Mouse (Mus musculus) hindbrain, embryonic 10.5 days (tissue): ENCODE measurements around the gene Marveld1. TPM values are rescaled to one million over a fixed set of nuclear protein-coding genes. Genes with fewer than 3 reads are reported as not detected.

Experiments used
- DNase-seq: peaks from one replicate; pipeline ENCODE4 v3.0.0-alpha.2; 2017; ENCODE audit warnings: low spot score
- H3K27ac ChIP-seq: fragments of 300-500 bp; sonication (generic); 2 replicates; pipeline ENCODE4 v1.5.1; 2016; ENCODE audit warnings: mild to moderate bottlenecking, moderate library complexity
- H3K27me3 ChIP-seq: fragments of 300-500 bp; sonication (generic); 2 replicates; pipeline ENCODE4 v1.6.1; 2016; ENCODE audit warnings: mild to moderate bottlenecking; ENCODE audit not compliant: poor library complexity, insufficient read depth, severe bottlenecking
- H3K36me3 ChIP-seq: fragments of 300-500 bp; sonication (generic); 2 replicates; pipeline ENCODE4 v1.6.1; 2016; ENCODE audit warnings: mild to moderate bottlenecking, moderate library complexity
- H3K4me1 ChIP-seq: fragments of 300-500 bp; sonication (generic); replicated peaks from 2 replicates; pipeline ENCODE4 v1.6.1; 2016; ENCODE audit warnings: mild to moderate bottlenecking
- H3K4me3 ChIP-seq: fragments of 300-500 bp; sonication (generic); 2 replicates; pipeline ENCODE4 v1.5.1; 2016; ENCODE audit warnings: mild to moderate bottlenecking, moderate library complexity
- H3K9me3 ChIP-seq: fragments of 300-500 bp; sonication (generic); 2 replicates; pipeline ENCODE4 v1.6.1; 2016; ENCODE audit warnings: mild to moderate bottlenecking, moderate library complexity
- WGBS: fragments of 180-500 bp; shearing (Covaris S2); methylation state at CpG from one replicate; pipeline ENCODE4 v1.1.7; 2016; 5-methylcytosine and 5-hydroxymethylcytosine counted together
- polyA plus RNA-seq: library from polyadenylated mRNA; unstranded; fragments of >200 nt; fragmentation: Nextera tagmentation; extraction: Ambion mirVana; gene quantifications from 2 replicates; pipeline ENCODE4 v1.2.1, GENCODE M21; 2016

Gene Marveld1
- polyA plus RNA-seq, 1 experiment from 2014 or later: 3.6 TPM

DNA sequence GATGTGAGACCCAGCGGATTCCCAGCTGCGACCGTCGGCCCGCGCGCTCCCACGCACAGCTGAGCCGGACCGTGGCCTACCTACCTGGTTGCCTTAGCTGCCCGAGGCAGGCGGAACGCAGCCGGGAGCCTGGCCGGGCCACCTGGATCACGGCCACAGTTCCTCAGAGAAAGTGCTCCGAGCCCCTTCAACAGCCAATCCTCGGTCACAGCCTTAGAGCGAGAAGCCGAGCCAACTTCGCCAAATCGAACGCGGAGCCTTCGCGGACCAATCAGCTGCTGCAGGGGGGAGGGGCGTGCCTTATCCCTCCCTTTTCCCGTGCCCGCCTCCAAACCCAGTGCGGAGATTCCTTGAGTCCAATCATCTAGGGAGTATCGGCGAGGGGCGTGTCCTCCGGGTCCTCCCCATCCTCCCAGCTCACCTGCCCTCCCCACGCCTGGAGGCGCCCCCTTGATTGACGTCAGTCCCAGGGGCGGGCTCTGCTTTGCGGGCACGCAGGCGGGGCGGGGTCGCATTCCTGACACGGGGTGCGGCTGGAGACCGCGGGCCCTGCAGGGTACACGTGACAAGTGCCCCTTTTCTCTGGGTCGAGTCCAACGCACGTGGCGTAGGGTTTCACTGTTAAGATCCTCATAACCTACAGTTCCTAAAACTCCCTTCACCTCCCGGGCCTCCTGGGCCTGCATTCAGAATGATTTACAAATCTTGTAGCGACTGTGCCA lies 18.3 kb upstream of the Marveld1 start, which contains the start of gene Avpi1:
Gene Avpi1 (minus strand): TSS at position 273 of the 722 bp plus-strand sequence.
- Histone ChIP-seq H3K4me1 (peaks cover 29% of the 10 kb centered on the region), H3K27me3 (peaks cover 17% of the 10 kb centered on the region; the same call in 1 of the 2 replicates), H3K36me3 (peaks cover 13% of the 10 kb centered on the region), H3K4me3 (peak within 1 kb of the TSS; percentile 76), H3K27ac (peak within 1 kb of the TSS; percentile 87), H3K9me3 (no peaks in the 10 kb centered on the region)
- DNase-seq: peak; percentile 97
- WGBS: under 1% methylated on average over 54 of the region's 54 CpGs

DNA sequence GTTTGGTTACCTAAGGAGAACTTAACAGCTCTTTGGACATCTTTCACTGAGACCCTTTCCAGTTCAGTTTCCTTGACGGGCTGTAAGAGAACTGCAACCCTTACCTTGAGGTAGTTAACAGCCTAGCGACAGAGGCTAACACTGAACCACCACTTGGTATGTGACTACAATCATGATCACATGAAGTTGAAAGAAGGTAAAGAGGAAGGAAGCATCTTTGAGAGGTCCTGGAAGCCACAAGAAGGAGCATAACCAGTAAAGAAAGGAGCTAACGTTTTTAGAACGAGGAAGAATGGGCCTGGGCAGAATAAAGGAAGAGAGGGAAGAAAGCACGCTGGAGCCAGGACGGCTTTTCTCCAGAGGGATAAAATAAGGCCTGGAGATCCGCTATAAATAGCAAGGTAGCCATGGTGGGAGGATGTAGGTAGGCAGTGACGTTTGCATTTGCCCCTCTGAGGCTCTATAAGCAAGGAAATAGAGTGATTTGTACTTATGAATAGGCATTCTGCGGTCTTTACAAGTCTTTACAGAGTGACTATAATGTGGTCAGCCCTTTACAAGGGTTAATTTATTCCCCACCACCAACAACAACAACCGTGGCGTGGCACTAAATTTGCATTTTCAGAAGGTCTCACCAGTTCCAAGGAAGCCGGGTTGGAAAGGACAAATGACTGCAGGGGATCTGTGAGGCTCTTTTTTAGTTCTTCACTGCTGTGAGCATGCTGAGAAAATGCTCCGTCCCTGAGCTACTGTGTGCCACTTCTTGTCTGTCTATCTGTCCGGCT lies 17.5 kb upstream of the Marveld1 start:
- Histone ChIP-seq H3K9me3 (no peaks in the 10 kb centered on the region), H3K4me1 (peaks cover 26% of the 10 kb centered on the region), H3K4me3 (peak overlapping the region; percentile 76), H3K36me3 (peaks cover 5% of the 10 kb centered on the region), H3K27me3 (peaks cover 17% of the 10 kb centered on the region; the same call in 1 of the 2 replicates), H3K27ac (peak overlapping the region; percentile 87)
- no peak for DNase-seq
- 26% methylated on average over 14 of the region's 14 CpGs for WGBS

DNA sequence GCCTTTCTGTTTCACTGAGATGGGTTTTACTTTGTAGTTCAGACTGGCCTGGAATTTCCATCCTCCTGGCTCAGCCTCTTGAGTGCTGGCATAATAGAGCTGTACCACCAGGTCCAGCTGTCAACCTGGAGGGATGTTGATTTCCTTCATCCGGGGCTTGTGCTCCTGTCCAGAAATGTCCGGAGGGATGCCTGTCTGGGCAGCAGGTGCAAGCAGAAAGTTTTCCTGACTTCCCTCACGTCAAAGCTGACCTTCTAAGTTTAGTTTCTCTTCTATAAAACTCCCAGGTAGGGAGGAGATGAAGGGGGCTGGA lies 16.9 kb upstream of the Marveld1 start:
- Histone ChIP-seq H3K27me3 (peaks cover 17% of the 10 kb centered on the region; the same call in 1 of the 2 replicates), H3K4me3 (no peak overlapping the region), H3K36me3 (no peaks in the 10 kb centered on the region), H3K9me3 (no peaks in the 10 kb centered on the region), H3K4me1 (peaks cover 25% of the 10 kb centered on the region), H3K27ac (0 out of 2 replicates have a peak overlapping the region, but pooled peaks have one; percentile 87)
- 71% methylated on average over 3 of the region's 3 CpGs for WGBS
- no peak for DNase-seq

DNA sequence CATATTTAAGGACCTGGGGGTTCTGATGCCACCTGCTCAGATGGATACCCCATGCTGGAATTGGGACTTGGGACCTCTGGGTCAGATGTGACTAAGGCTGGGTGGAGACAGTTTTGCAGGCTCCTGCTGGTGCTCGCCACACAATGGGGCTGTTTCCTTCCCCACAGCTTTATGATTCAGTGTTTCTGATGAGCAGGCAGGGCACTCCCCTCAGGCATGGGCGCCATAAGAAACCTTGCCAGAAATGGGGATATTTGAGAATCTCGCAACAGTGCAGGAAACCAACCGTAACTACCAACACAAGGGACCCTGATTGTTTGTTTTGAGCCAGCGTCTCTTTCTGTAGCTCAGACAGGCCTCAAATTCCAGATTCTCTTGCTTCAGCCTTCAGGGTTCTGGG lies 16.1 kb upstream of the Marveld1 start:
- Histone ChIP-seq H3K9me3 (no peaks in the 10 kb centered on the region), H3K27ac (no peak overlapping the region), H3K4me3 (no peak overlapping the region), H3K27me3 (peaks cover 17% of the 10 kb centered on the region; the same call in 1 of the 2 replicates), H3K4me1 (peaks cover 30% of the 10 kb centered on the region), H3K36me3 (no peaks in the 10 kb centered on the region)
- DNase-seq: no peak
- 70% methylated on average over 5 of the region's 5 CpGs for WGBS

DNA sequence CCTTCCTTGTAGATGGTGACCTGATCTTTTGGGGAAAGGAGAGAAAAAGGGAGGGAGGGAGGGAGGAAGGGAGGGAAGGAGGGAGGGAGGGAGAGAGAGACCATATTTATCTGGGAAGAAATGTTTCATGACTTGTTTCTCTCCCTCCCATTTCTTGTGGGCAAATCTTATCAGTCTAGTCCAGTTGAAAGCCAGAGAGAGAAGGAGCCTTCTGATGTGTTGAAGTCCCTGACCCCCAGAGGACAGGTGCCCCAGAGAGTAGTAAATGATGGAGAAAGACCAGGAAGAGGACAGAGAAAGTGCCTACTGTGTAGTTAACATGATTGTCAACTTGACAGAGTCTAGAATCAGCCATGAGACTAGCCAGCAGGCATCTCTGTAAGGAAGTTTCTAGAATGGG lies 12.1 kb upstream of the Marveld1 start:
- Histone ChIP-seq H3K4me1 (peaks cover 11% of the 10 kb centered on the region), H3K36me3 (no peaks in the 10 kb centered on the region), H3K27me3 (0 out of 2 replicates have a peak, but pooled peaks cover 5% of the 10 kb centered on the region), H3K9me3 (no peaks in the 10 kb centered on the region), H3K27ac (no peak overlapping the region), H3K4me3 (no peak overlapping the region)
- no peak for DNase-seq

DNA sequence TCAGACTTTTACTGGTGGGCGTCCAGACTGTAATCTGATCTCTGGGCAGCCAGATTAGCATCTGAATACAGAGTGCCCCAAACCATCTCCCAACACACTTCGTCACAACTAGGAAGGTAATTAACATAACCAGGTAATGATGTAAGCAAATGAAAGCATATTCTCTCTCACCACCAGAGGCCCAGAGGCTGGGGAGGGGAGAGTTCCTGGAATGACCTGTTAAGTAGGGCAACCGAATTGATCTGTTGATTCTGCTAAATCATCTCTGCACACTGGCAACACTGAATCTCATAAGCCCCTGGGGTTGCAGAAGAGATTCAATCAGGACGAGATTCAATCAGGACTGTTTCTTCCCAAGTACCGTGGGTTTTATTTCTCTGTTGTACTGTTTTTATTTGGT lies 11.1 kb upstream of the Marveld1 start:
- Histone ChIP-seq H3K4me3 (no peak overlapping the region), H3K4me1 (peaks cover 8% of the 10 kb centered on the region), H3K36me3 (no peaks in the 10 kb centered on the region), H3K9me3 (no peaks in the 10 kb centered on the region), H3K27ac (no peak overlapping the region), H3K27me3 (no peaks in the 10 kb centered on the region)
- no peak for DNase-seq
- WGBS: 28% methylated on average over 5 of the region's 5 CpGs

DNA sequence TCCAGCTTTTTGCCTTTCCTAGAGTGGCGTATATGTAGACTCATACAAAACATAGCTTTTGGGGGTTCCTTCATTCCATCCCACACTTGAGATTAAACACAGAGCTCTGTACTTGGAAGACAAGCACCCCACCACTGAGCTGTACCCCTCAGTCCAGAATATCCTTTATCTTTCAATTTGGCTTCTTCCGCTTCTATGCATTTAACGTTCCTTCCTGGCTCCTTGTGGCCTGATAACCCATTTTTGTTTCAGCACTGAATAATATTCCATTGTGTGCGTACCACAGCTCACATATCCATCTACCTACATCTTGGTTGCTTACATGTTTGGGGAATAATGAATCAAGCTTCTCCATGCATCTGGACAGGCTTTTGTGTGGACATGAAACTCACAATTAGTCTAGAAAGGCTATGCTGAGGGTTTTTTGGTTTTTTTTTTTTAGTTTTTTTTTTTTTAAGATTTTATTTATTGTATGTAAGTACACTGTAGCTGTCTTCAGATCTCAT lies 10.0 kb upstream of the Marveld1 start:
- 92% methylated on average over 4 of the region's 4 CpGs for WGBS
- Histone ChIP-seq H3K27me3 (no peaks in the 10 kb centered on the region), H3K27ac (no peak overlapping the region)

DNA sequence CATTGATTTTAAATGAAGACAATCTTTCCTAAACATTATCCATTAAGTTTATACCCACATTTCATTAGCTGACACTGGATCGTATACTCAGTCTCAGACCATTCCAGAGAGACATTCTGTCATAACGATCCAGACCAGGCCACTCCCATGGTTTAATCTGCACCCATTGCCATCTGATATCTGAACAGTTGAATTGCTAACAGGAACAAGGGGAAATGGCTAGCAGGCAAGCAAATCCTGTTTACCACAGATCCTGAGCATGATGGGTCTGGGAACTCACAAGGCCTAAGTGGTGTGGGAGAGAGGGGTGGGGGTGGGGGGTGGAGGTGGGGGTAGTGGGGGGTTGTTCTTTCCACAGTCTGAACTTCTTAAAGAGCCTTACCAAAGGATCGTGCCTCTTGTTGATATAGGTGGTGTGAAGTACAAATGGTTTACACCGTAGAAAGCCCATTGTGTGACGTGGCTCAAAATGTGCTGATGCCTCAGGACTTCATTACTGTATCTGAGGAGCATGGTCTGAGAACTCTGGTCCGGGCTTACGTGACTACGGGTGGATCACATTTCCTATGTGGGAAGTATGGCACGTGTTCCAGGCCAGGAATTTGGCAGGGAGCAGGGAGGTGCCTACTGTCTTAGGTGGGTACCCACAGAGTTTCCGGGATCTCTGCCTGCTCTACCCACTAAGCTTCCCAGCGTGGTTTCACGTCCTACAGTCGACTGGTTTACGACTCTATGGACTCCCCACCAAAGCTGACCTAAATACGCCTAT lies 8.5 kb upstream of the Marveld1 start:
- 89% methylated on average over 15 of the region's 15 CpGs for WGBS

More for the DNA sequence above, 10.0 kb upstream of the Marveld1 start:
- H3K4me3 ChIP-seq: no peak overlapping the region
- H3K4me1 ChIP-seq: peaks cover 8% of the 10 kb centered on the region
- no peaks in the 10 kb centered on the region for H3K36me3 ChIP-seq
- DNase-seq: no peak
- no peaks in the 10 kb centered on the region for H3K9me3 ChIP-seq

DNA sequence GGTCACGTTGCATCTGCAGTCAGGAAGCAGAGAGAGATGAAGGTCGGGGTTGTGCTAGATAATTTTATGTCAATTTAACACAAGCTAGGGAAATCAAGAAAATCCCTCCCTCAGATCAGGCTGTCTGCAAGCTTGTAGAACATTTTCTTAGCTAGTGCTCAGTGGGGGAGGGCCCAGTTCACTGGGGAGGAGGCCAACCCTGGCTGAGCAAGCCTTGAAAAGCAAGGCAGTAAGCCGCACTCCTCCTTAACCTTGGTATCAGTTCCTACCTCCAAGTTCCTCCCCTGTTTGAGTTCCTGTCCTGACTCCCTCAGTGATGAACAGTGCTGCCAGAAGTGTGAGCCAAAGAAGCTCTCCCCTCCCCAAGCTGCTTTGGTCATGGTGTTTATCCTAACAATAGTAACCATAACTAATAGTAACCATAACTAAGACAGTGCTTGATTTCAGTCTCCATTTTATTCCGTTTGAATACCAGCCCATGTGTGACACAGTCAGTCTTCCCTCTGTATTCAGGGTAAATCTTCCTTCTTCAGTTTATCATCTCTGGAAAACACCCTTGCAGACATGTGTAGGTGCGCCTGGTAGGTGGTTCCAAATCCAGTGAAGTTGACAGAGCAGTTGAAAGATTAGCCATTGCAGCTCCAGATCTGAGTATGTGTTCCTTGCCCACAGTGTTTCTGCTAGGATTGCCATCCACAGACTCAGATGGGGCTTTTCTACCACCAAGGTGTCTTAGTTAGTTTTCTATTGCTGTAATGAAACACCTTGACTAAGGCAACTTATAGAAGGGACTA lies 7.3 kb upstream of the Marveld1 start:
- WGBS: 84% methylated on average over 5 of the region's 5 CpGs
- no peak overlapping the region for H3K27ac ChIP-seq
- no peaks in the 10 kb centered on the region for H3K36me3 ChIP-seq
- H3K9me3 ChIP-seq: no peaks in the 10 kb centered on the region
- no peak for DNase-seq
- peaks cover 8% of the 10 kb centered on the region for H3K4me1 ChIP-seq
- peaks cover 2% of the 10 kb centered on the region; the same call in 1 of the 2 replicates for H3K27me3 ChIP-seq
- H3K4me3 ChIP-seq: no peak overlapping the region

More for the DNA sequence above, 8.5 kb upstream of the Marveld1 start:
- DNase-seq: no peak
- Histone ChIP-seq H3K4me3 (no peak overlapping the region), H3K27me3 (no peaks in the 10 kb centered on the region), H3K9me3 (no peaks in the 10 kb centered on the region), H3K36me3 (no peaks in the 10 kb centered on the region), H3K4me1 (peaks cover 8% of the 10 kb centered on the region), H3K27ac (no peak overlapping the region)

DNA sequence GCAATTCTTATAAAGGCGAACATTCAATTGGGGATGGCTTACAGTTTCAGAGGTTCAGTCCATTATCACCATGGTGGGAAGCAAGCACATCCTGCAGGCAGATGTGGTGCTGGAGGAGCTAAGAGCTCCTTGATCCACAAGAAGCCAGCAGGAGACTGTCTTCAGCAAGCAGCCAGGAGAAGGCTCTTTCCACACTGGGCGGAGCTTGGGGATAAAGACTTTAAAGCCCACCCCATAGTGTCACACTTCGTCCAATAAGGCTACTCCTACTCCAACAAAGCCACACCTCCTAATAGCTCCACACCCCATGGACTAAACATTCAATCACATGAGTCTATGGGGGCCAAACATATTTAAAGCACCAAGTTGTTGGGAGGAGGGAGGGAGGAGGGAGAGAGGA lies 5.2 kb upstream of the Marveld1 start:
- Histone ChIP-seq H3K9me3 (no peaks in the 10 kb centered on the region), H3K27me3 (peaks cover 22% of the 10 kb centered on the region), H3K36me3 (no peaks in the 10 kb centered on the region), H3K27ac (no peak overlapping the region), H3K4me3 (no peak overlapping the region), H3K4me1 (peaks cover 2% of the 10 kb centered on the region; the same call in 1 of the 2 replicates)
- DNase-seq: no peak
- WGBS: 73% methylated on average over 3 of the region's 3 CpGs

DNA sequence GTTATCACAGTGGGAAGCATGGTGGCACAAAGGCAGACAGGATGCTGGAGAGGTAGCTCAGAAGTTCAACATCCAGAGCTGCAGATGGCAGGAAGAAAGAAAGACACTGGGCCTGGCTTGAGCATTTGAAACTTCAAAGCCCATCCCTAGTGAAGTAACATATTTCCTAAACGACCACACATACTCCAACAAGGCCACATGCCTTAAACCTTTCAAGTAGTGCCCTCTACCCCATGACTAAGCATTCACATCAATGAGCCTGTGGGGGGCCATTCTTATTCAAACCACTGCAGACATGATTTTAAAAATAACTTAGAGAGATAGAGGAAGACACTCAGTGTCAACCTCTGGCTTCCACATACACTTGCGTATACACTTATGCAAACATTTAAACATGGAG lies 4.4 kb upstream of the Marveld1 start:
- Histone ChIP-seq H3K9me3 (no peaks in the 10 kb centered on the region), H3K36me3 (no peaks in the 10 kb centered on the region), H3K4me1 (peaks cover 8% of the 10 kb centered on the region), H3K27me3 (peaks cover 26% of the 10 kb centered on the region), H3K4me3 (no peak overlapping the region), H3K27ac (no peak overlapping the region)
- no peak for DNase-seq
- 80% methylated on average over 2 of the region's 2 CpGs for WGBS

DNA sequence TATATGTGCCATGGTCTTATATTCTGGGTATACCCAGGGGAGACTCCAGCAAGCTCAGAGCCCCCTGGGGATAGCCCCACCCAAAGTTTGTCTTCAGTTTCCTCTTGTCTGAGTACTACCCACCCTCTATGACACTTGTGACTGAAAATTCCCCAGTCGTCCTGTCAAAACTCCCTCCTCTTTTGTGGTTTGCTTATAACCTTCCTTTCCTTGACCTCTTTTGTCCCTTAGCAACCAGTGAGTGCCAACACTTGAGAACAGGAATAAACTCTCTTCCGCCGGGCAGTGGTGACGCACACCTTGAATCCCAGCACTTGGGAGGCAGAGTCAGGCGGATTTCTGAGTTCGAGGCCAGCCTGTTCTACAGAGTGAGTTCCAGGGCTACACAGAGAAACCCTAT lies 3.1 kb upstream of the Marveld1 start:
- H3K4me1 ChIP-seq: peaks cover 22% of the 10 kb centered on the region
- no peaks in the 10 kb centered on the region for H3K36me3 ChIP-seq
- WGBS: 64% methylated on average over 6 of the region's 6 CpGs
- H3K4me3 ChIP-seq: no peak overlapping the region
- no peaks in the 10 kb centered on the region for H3K9me3 ChIP-seq
- no peak for DNase-seq
- no peak overlapping the region for H3K27ac ChIP-seq
- H3K27me3 ChIP-seq: peaks cover 39% of the 10 kb centered on the region
